Mouse (Mus musculus): ENCODE measurements around the gene Cyp2a12.
"Not testable (repeated sequence)": the region's sequence is repeated elsewhere in the genome, so short reads cannot be mapped to it uniquely, and the experiment has no call there.

Cyp2a12 gene

DNA sequence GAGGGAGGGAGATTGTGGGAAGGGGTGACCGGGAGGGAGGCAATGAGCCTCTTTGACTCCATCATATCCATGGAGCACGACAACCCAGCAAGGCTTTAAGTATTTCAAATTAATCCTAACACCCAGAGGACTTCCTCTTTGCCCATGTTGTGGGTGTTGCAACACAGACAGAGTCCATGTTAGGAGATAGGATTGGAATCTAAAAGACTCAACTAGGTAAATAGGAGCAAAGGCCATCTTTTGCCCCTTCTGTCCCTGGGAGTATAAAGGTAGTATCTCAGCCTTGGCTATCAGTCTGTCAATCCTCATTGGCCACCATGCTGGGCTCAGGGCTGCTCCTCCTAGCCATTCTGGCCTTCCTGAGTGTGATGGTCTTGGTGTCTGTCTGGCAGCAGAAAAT lies at the start of gene Cyp2a12:
Gene Cyp2a12 (plus strand): TSS at position 293 of the 400 bp plus-strand sequence.
- no peak for DNase-seq (ENCODE audit: low read depth, low spot score)

GRCm38 (mm10) chr7:26981464-26981863 lies 47.4 kb upstream of the Cyp2a12 start:
- DNase-seq (ENCODE audit: low read depth, low spot score): not testable (repeated sequence)

- DNase-seq (ENCODE audit: low read depth, low spot score): not testable (repeated sequence)
Measured at GRCm38 (mm10) chr7:26981937-26982336, 46.9 kb upstream of the Cyp2a12 start.

GRCm38 (mm10) chr7:26982551-26982950 lies 46.3 kb upstream of the Cyp2a12 start:
- DNase-seq (ENCODE audit: low read depth, low spot score): no peak

GRCm38 (mm10) chr7:26983151-26983550 lies 45.7 kb upstream of the Cyp2a12 start:
- DNase-seq (ENCODE audit: low read depth, low spot score): not testable (repeated sequence)

DNA sequence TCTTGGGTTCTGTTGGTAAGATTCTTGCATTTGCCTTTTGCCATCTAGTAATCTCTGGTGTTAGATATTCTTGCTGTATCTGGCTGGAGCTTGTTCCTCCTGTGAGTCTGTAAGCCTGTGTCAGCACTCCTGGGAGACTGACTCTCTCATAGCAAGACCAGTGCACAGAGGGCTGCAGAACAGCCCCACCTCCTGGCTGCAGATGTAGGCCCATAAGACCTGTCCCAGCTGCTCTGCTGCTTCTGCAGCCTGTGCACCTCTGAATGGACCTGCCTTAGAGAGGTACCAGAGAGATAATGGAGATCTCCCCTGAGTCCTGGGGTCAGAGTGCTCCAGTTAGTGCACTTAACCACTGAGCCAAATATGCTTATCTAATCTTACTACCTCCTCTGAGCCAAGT lies 2.3 kb upstream of the Cyp2a12 start:
- not testable (repeated sequence) for DNase-seq (ENCODE audit: low read depth, low spot score)

- DNase-seq (ENCODE audit: low read depth, low spot score): not testable (repeated sequence)
Measured at GRCm38 (mm10) chr7:27048886-27049285, 20.0 kb downstream of the Cyp2a12 start.

- not testable (repeated sequence) for DNase-seq (ENCODE audit: low read depth, low spot score)
Measured at GRCm38 (mm10) chr7:27059333-27059732, 30.5 kb downstream of the Cyp2a12 start.

DNA sequence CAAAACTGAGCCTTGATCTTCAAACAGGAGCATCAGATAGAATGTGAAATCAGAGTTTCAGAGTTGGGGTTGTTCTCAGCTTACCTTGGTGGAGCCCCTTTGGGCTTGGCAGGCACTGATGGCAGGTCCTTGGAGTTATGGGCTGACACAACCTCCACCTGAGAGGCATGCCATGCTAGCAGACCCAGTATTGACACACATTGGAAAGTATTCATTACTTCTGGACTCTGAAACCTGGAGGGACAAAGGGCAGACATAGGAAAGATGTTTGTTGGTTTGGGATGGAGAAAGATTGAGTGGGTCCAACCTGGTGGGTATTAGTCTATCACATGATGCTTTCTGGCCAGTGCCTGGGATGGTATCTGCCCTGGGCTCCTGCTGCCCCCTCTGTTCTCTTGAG lies 31.0 kb downstream of the Cyp2a12 start:
- DNase-seq (ENCODE audit: low read depth, low spot score): not testable (repeated sequence)

- no peak for DNase-seq (ENCODE audit: low read depth, low spot score)
Measured at GRCm38 (mm10) chr7:27078641-27079040, 49.8 kb downstream of the Cyp2a12 start.

- no peak for DNase-seq (ENCODE audit: low read depth, low spot score)
Measured at GRCm38 (mm10) chr7:27081625-27082024, 52.7 kb downstream of the Cyp2a12 start.
